Mouse (Mus musculus): ENCODE data around the gene Eno1. TPM values are rescaled to one million over a fixed set of nuclear protein-coding genes. Genes with fewer than 3 reads are reported as not detected.
"Not testable (repeated sequence)": the region's sequence is repeated elsewhere in the genome, so short reads cannot be mapped to it uniquely, and the experiment has no call there.

Eno1 gene
- polyA plus RNA-seq, 1 experiment from 2014 or later = 624 TPM

- Histone ChIP-seq H3K4me2 (ENCODE audit: low read depth, low read length) (no peak overlapping the region), H3K27me3 (ENCODE audit: control insufficient read depth, insufficient read depth, low read depth, low read length) (no peaks in the 10 kb centered on the region), H3K27ac (ENCODE audit: low read length) (no peak overlapping the region), H3K4me3 (ENCODE audit: low read depth, low read length) (no peak overlapping the region), H3K9ac (ENCODE audit: low read depth, low read length) (no peak overlapping the region), H3K9me3 (replicated peaks; ENCODE audit: control insufficient read depth, low read length) (no peaks in the 10 kb centered on the region), H3K36me3 (ENCODE audit: control insufficient read depth, insufficient read depth) (no peaks in the 10 kb centered on the region), H3K4me1 (ENCODE audit: control insufficient read depth, low read depth, low read length) (no peaks in the 10 kb centered on the region; the same call in 1 of the 2 replicates)
- no peak for ATAC-seq (ENCODE audit: low read depth)
- WGBS (ENCODE audit: insufficient replicate concordance) = 48% methylated on average over 21 of the region's 21 CpGs
Measured at GRCm38 (mm10) chr4:150266655-150267223, 30.2 kb downstream of the Eno1 start.

GRCm38 (mm10) chr4:150268674-150269653 is 32.4 kb downstream of the Eno1 start:
- Histone ChIP-seq H3K4me2 (ENCODE audit: low read depth, low read length) (no peak overlapping the region), H3K9ac (ENCODE audit: low read depth, low read length) (no peak overlapping the region)

GRCm38 (mm10) chr4:150269679-150270078 is 33.2 kb downstream of the Eno1 start:
- Histone ChIP-seq H3K36me3 (ENCODE audit: control insufficient read depth, insufficient read depth) (no peaks in the 10 kb centered on the region), H3K9ac (ENCODE audit: low read depth, low read length) (no peak overlapping the region), H3K4me1 (ENCODE audit: control insufficient read depth, low read depth, low read length) (peaks cover 4% of the 10 kb centered on the region; the same call in 1 of the 2 replicates), H3K9me3 (replicated peaks; ENCODE audit: control insufficient read depth, low read length) (no peaks in the 10 kb centered on the region), H3K4me3 (ENCODE audit: low read depth, low read length) (no peak overlapping the region), H3K27ac (ENCODE audit: low read length) (no peak overlapping the region), H3K4me2 (ENCODE audit: low read depth, low read length) (no peak overlapping the region), H3K27me3 (ENCODE audit: control insufficient read depth, insufficient read depth, low read depth, low read length) (no peaks in the 10 kb centered on the region)
- 11% methylated on average over 7 of the region's 7 CpGs for WGBS (ENCODE audit: insufficient replicate concordance)
- no peak for ATAC-seq (ENCODE audit: low read depth)

More at GRCm38 (mm10) chr4:150268674-150269653, 32.4 kb downstream of the Eno1 start:
- H3K27ac ChIP-seq (ENCODE audit: low read length) = no peak overlapping the region
- H3K9me3 ChIP-seq (replicated peaks; ENCODE audit: control insufficient read depth, low read length) = no peaks in the 10 kb centered on the region
- no peaks in the 10 kb centered on the region for H3K27me3 ChIP-seq (ENCODE audit: control insufficient read depth, insufficient read depth, low read depth, low read length)
- peaks cover 4% of the 10 kb centered on the region; the same call in 1 of the 2 replicates for H3K4me1 ChIP-seq (ENCODE audit: control insufficient read depth, low read depth, low read length)
- no peak overlapping the region for H3K4me3 ChIP-seq (ENCODE audit: low read depth, low read length)
- ATAC-seq (ENCODE audit: low read depth) = no peak
- no peaks in the 10 kb centered on the region for H3K36me3 ChIP-seq (ENCODE audit: control insufficient read depth, insufficient read depth)
- 66% methylated on average over 33 of the region's 33 CpGs for WGBS (ENCODE audit: insufficient replicate concordance)

- H3K27ac ChIP-seq (ENCODE audit: low read length); H3K9me3 ChIP-seq (replicated peaks; ENCODE audit: control insufficient read depth, low read length); H3K9ac ChIP-seq (ENCODE audit: low read depth, low read length); H3K4me3 ChIP-seq (ENCODE audit: low read depth, low read length); H3K27me3 ChIP-seq (ENCODE audit: control insufficient read depth, insufficient read depth, low read depth, low read length); ATAC-seq (ENCODE audit: low read depth); H3K4me2 ChIP-seq (ENCODE audit: low read depth, low read length); H3K36me3 ChIP-seq (ENCODE audit: control insufficient read depth, insufficient read depth); H3K4me1 ChIP-seq (ENCODE audit: control insufficient read depth, low read depth, low read length): not testable (repeated sequence)
- 41% methylated on average over 4 of the region's 4 CpGs for WGBS (ENCODE audit: insufficient replicate concordance)
Measured at GRCm38 (mm10) chr4:150270718-150271117, 34.2 kb downstream of the Eno1 start.

GRCm38 (mm10) chr4:150272725-150273124 is 36.2 kb downstream of the Eno1 start:
- H3K4me3 ChIP-seq (ENCODE audit: low read depth, low read length) = no peak overlapping the region
- H3K27me3 ChIP-seq (ENCODE audit: control insufficient read depth, insufficient read depth, low read depth, low read length) = no peaks in the 10 kb centered on the region
- H3K9me3 ChIP-seq (replicated peaks; ENCODE audit: control insufficient read depth, low read length) = no peaks in the 10 kb centered on the region
- no peaks in the 10 kb centered on the region for H3K36me3 ChIP-seq (ENCODE audit: control insufficient read depth, insufficient read depth)
- peaks cover 4% of the 10 kb centered on the region; the same call in 1 of the 2 replicates for H3K4me1 ChIP-seq (ENCODE audit: control insufficient read depth, low read depth, low read length)
- peak overlapping the region; percentile 8; the same call in 1 of the 2 replicates for H3K4me2 ChIP-seq (ENCODE audit: low read depth, low read length)
- no peak overlapping the region for H3K9ac ChIP-seq (ENCODE audit: low read depth, low read length)
- 12% methylated on average over 9 of the region's 9 CpGs for WGBS (ENCODE audit: insufficient replicate concordance)
- 0 out of 2 replicates have a peak, but pooled peaks have one; percentile 25 for ATAC-seq (ENCODE audit: low read depth)
- no peak overlapping the region for H3K27ac ChIP-seq (ENCODE audit: low read length)

- Histone ChIP-seq H3K9ac (ENCODE audit: low read depth, low read length) (no peak overlapping the region), H3K27me3 (ENCODE audit: control insufficient read depth, insufficient read depth, low read depth, low read length) (no peaks in the 10 kb centered on the region), H3K4me2 (ENCODE audit: low read depth, low read length) (no peak overlapping the region), H3K36me3 (ENCODE audit: control insufficient read depth, insufficient read depth) (no peaks in the 10 kb centered on the region), H3K4me1 (ENCODE audit: control insufficient read depth, low read depth, low read length) (peaks cover 7% of the 10 kb centered on the region), H3K9me3 (replicated peaks; ENCODE audit: control insufficient read depth, low read length) (no peaks in the 10 kb centered on the region), H3K27ac (ENCODE audit: low read length) (no peak overlapping the region), H3K4me3 (ENCODE audit: low read depth, low read length) (no peak overlapping the region)
- 68% methylated on average over 5 of the region's 5 CpGs for WGBS (ENCODE audit: insufficient replicate concordance)
- no peak for ATAC-seq (ENCODE audit: low read depth)
Measured at GRCm38 (mm10) chr4:150275531-150275930, 39.0 kb downstream of the Eno1 start.

- not testable (repeated sequence) for H3K27me3 ChIP-seq (ENCODE audit: control insufficient read depth, insufficient read depth, low read depth, low read length); H3K4me3 ChIP-seq (ENCODE audit: low read depth, low read length); H3K36me3 ChIP-seq (ENCODE audit: control insufficient read depth, insufficient read depth); H3K9me3 ChIP-seq (replicated peaks; ENCODE audit: control insufficient read depth, low read length); H3K9ac ChIP-seq (ENCODE audit: low read depth, low read length); H3K4me2 ChIP-seq (ENCODE audit: low read depth, low read length); ATAC-seq (ENCODE audit: low read depth); H3K27ac ChIP-seq (ENCODE audit: low read length)
- 84% methylated on average over 5 of the region's 7 CpGs for WGBS (ENCODE audit: insufficient replicate concordance)
- peaks cover 13% of the 10 kb centered on the region for H3K4me1 ChIP-seq (ENCODE audit: control insufficient read depth, low read depth, low read length)
Measured at GRCm38 (mm10) chr4:150279336-150279735, 42.8 kb downstream of the Eno1 start.

- Histone ChIP-seq H3K4me3 (ENCODE audit: low read depth, low read length) (no peak overlapping the region), H3K27ac (ENCODE audit: low read length) (no peak overlapping the region), H3K9me3 (replicated peaks; ENCODE audit: control insufficient read depth, low read length) (no peaks in the 10 kb centered on the region), H3K9ac (ENCODE audit: low read depth, low read length) (no peak overlapping the region), H3K4me2 (ENCODE audit: low read depth, low read length) (peak overlapping the region; percentile 93; the same call in 1 of the 2 replicates), H3K36me3 (ENCODE audit: control insufficient read depth, insufficient read depth) (no peaks in the 10 kb centered on the region), H3K27me3 (ENCODE audit: control insufficient read depth, insufficient read depth, low read depth, low read length) (no peaks in the 10 kb centered on the region), H3K4me1 (ENCODE audit: control insufficient read depth, low read depth, low read length) (peaks cover 13% of the 10 kb centered on the region)
- WGBS (ENCODE audit: insufficient replicate concordance) = 67% methylated on average over 2 of the region's 2 CpGs
- ATAC-seq (ENCODE audit: low read depth) = no peak
Measured at GRCm38 (mm10) chr4:150280002-150280401, 43.5 kb downstream of the Eno1 start.

- peak overlapping the region; percentile 74 for H3K4me3 ChIP-seq (ENCODE audit: low read depth, low read length)
- H3K9ac ChIP-seq (ENCODE audit: low read depth, low read length) = peak overlapping the region; percentile 84; the same call in 1 of the 2 replicates
- WGBS (ENCODE audit: insufficient replicate concordance) = 64% methylated on average over 4 of the region's 4 CpGs
- no peak overlapping the region; the same call in none of the 2 replicates for H3K27ac ChIP-seq (ENCODE audit: low read length)
- no peaks in the 10 kb centered on the region for H3K36me3 ChIP-seq (ENCODE audit: control insufficient read depth, insufficient read depth)
- peaks cover 13% of the 10 kb centered on the region for H3K4me1 ChIP-seq (ENCODE audit: control insufficient read depth, low read depth, low read length)
- ATAC-seq (ENCODE audit: low read depth) = no peak
- peak overlapping the region; percentile 93 for H3K4me2 ChIP-seq (ENCODE audit: low read depth, low read length)
- no peaks in the 10 kb centered on the region for H3K27me3 ChIP-seq (ENCODE audit: control insufficient read depth, insufficient read depth, low read depth, low read length)
- no peaks in the 10 kb centered on the region for H3K9me3 ChIP-seq (replicated peaks; ENCODE audit: control insufficient read depth, low read length)
Measured at GRCm38 (mm10) chr4:150280459-150280858, 43.9 kb downstream of the Eno1 start.
